Mouse (Mus musculus): ENCODE results near the gene Rtkn.
"Not testable (repeated sequence)": the region's sequence is repeated elsewhere in the genome, so short reads cannot be mapped to it uniquely, and the experiment has no call there.

Gene Rtkn

GRCm38 (mm10) chr6:83137576-83137950, 2.3 kb downstream of the Rtkn start:
- in situ Hi-C loops (cut with MseI, MboI): no loop called here

GRCm38 (mm10) chr6:83138056-83138455, 2.8 kb downstream of the Rtkn start:
- in situ Hi-C loops (cut with MseI, MboI): no loop called here

DNA sequence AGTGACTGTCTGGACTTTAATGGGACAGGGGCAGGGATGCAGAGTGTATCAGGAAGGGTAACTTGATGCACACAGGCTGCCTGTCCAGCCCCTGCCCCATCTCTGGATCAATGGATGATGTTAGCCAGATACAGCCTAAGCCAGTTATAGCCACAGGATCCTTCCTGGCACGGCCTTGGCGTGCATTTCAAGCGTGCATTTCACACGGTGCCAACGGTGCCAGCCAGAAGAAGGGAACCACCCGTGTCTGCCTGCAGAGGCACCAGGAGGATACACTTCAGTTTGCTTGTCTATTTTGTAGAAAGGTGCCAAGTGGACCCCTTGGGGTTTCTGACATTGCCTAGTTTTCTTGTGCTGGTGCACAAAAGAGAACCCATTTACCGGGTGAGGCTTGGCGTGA, 4.8 kb downstream of the Rtkn start:
- in situ Hi-C loops (cut with MseI, MboI): no loop called here

DNA sequence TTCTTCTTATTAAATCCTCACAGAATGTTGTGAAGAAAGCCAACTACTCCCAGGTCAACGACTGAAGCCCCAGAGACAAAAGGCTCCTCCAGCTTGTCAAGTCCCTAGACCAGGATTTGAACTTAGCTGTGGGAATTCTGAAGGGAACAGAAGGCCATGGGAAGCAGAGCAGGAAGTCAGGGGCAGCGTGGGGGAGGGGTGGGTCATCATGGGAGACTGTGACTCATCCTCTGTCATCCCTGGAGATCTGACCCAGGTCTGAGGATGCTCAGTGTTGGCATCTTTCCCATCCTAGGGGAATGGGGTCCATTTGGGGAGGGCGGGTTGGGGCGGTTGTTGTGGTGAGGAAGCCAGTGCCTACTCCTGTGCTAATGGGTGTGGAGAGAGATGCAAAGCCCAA, 6.4 kb downstream of the Rtkn start:
- in situ Hi-C loops (cut with MseI, MboI): no loop called here

GRCm38 (mm10) chr6:83142211-83142731, 7.0 kb downstream of the Rtkn start:
- in situ Hi-C loops (cut with MseI, MboI): no loop called here

DNA sequence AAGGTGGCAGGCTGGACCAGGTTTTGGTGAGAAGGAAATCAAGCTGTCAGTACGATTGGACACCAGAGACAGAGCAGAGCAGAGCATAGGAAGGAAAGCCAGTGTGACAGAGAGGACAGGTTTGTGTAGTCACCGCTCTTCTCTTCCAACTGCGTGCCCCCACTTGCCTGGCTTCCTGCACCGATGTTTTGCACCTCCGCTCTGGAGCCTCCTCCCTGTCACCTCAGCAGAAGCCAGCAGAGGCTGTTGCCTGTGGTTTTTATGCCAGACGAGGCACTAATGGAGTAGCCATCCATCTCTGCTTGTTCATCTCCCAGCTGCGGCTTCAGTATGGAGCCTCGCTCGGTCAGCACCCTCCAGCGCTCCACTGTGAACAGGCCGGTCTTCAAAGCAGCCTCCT, 7.6 kb downstream of the Rtkn start:
- in situ Hi-C loops (cut with MseI, MboI): no loop called here

- in situ Hi-C loops (cut with MseI, MboI): no loop called here
Measured at GRCm38 (mm10) chr6:83145209-83145608, 9.9 kb downstream of the Rtkn start.

DNA sequence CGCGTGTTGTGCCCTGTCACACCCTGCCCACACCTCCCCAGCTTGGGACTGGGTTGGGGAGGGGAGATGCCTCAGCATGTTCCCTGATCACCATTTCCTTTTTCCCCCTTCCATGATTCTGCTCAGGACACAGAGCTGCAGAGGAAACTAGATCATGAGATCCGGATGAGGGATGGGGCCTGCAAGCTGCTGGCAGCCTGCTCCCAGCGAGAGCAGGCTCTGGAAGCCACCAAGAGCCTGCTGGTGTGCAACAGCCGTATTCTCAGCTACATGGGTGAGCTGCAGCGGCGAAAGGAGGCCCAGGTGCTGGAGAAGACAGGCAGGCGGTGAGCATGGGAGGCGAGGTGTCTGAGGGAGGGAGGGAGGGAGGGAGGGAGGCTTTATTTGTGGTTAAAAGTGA, 10.5 kb downstream of the Rtkn start:
- in situ Hi-C loops (cut with MseI, MboI): no loop called here

DNA sequence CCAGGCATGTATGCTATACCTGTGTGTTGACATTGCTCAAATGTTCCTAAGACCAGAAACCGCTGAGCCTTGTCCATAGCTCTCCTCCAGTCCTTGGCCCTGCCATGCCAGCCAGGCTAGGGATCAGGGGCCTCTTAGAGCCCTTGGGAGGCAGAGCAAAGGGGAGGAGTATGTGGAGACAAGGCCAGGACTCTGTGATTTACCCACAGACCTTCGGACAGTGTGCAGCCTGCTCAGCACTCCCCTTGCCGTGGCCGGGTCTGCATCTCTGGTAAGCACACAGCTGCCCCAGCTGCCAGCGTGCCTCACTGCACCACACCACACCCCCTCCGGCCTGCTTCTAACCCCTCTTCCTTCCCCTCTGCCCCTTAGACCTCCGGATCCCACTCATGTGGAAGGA, 12.0 kb downstream of the Rtkn start:
- in situ Hi-C loops (cut with MseI, MboI): no loop called here

GRCm38 (mm10) chr6:83151721-83152120, 16.5 kb downstream of the Rtkn start:
- in situ Hi-C loops (cut with MseI, MboI): no loop called here

- in situ Hi-C loops (cut with MseI, MboI): no loop called here
Measured at GRCm38 (mm10) chr6:83153038-83153437, 17.8 kb downstream of the Rtkn start.

DNA sequence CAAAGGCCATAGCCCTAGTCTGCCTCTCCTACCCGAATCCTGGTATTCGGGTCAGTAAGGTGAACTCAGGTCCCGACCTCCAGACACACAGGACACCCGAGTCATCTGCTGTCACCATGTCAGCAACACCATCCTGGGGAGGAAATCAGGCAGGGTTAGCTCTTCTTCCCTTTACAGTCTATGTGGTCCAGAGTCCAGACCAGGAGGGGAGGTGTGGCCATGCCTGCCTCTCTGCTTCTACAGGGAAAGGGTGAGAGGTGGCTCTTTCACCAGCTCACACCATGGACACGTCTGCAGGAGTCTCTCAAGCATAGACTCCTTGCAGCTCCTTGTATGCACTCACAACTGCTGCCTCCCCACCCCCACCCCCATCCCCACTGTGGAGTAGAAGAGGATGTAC, 18.2 kb downstream of the Rtkn start:
- in situ Hi-C loops (cut with MseI, MboI): no loop called here

DNA sequence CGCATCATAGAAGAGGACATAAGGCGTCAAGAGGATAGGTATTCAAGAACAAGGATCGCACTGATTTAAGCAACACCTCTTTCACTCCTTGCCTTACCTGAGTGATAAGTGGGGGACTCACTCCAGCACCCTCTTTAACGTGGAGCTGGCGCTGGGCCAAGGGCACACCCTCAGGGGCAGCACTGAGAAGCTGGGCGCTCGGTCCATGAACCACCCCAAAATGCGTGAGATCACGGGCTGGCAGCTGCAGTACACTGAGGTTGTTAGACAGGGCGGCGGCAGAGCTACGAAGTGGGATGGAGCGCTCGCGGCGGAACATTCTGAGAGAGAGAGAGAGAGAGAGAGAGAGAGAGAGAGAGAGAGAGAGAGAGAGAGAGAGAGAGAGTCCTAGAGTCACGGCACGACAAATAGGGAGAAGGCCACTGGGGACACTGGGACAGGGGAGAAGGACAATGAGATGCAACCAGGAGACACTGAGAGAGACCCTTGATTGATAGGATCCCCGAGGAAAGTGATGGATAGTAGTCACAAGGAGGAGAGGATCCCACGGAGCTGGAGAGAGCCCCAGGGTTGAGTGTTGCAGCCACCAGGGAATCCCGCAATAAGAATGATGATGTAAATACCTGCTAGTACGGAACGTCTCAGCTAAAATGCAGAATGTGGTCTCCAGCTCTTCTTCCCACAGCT, 20.4 kb downstream of the Rtkn start:
- in situ Hi-C loops (cut with MseI, MboI): no loop called here

- in situ Hi-C loops (cut with MseI, MboI): no loop called here
Measured at GRCm38 (mm10) chr6:83156259-83156684, 21.0 kb downstream of the Rtkn start, which contains the start of the genes Wdr54 and 1700003E16Rik. TSS of gene Wdr54 (minus strand) at chr6:83156397. TSS of gene 1700003E16Rik (plus strand) at chr6:83156404.

GRCm38 (mm10) chr6:83159456-83159855, 24.2 kb downstream of the Rtkn start:
- in situ Hi-C loops (cut with MseI, MboI): not testable (repeated sequence)

DNA sequence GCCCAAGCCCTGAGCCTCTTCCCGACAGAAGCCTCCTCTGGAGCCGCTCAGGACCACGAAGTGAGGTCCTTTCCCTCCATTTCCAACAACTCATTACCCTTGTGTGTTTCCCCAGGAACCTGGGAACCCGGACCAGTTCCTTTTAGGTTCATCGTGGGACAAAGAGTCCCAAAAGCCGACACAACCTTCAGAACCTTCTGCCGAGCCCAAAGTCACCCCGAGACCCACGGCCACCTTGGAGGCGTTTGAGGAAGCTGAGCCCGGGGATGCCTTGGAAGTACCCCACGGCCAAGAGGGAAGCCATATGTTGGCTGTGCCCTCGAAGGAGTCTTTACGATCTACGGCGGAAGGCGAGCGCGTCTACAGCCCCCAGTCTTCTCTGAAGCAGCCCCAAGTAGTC, 26.2 kb downstream of the Rtkn start:
- in situ Hi-C loops (cut with MseI, MboI): loop anchor here in 1 of 2 experiments (10.0 kb wide), 1 partner anchor 167 kb away; no protein-coding TSS in a partner anchor

DNA sequence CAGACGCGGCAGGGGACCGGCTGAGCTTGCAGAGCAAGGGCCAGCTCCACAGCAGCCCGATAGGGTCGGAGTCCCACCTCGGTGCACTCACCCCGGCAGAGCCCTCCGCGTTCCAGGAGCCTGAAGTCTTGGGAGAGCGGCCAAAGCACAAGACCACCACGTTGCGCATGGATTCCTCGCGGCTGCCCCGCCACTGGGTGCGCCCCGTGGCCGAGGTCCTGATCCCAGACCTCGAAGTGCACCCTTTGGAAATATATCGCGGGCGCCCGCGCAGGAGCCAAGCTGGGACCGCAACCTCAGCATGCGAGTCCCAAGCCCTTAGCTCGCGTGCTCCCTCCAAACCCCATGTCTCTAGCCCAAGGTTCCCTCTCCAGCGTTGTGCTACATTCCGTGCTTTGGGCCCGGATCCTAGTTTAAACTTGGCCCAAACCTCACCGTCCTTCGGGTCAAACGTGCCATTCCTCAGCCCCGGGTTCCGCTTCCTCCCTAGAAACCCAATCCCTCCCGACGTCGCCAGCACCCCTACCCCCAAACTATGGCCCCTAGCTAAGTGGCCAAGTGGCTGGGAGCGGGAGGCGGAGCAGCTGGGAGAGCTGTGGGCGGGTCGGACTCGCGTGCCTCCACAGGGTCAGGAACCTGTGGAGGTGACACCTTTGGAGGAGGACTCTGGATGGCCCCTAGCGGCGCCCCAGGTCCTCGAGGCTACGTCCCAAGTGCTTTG, 26.8 kb downstream of the Rtkn start:
- in situ Hi-C loops (cut with MseI, MboI): loop anchor here in 1 of 2 experiments (10.0 kb wide), 1 partner anchor 167 kb away; no protein-coding TSS in a partner anchor

- in situ Hi-C loops (cut with MseI, MboI): loop anchor here in 1 of 2 experiments (10.0 kb wide), 1 partner anchor 168 kb away; no protein-coding TSS in a partner anchor
Measured at GRCm38 (mm10) chr6:83162701-83163100, 27.4 kb downstream of the Rtkn start.

DNA sequence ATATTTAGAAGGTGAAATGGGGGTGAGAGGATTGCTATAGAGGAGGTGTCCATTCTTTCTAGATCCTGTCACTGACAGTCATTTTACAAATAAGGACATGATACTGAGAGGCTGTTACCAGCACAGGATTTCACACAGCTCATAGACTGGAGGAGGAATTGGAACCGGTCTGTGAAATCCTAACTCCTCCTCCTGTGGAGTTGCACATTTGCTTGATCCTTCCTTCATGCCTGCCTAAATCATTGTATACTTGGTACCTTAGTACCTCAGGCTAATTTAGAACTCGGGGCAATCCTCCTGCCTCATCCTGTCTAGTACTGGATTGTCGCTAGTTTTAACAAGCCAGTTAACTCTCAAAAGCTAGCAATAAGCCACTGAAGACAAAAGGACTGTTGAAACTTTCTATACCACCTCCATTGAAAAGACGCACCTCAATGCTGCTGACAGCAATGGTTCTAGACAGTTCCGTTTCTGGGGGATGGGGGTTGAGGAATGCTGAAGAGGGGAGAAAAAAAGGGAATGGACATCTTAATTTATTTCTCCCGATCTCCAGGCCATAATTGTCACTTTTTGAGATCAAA, 29.9 kb downstream of the Rtkn start:
- in situ Hi-C loops (cut with MseI, MboI): loop anchor here (5.0 to 10.0 kb wide), 2 partner anchors 102 to 170 kb away; no protein-coding TSS in a partner anchor

DNA sequence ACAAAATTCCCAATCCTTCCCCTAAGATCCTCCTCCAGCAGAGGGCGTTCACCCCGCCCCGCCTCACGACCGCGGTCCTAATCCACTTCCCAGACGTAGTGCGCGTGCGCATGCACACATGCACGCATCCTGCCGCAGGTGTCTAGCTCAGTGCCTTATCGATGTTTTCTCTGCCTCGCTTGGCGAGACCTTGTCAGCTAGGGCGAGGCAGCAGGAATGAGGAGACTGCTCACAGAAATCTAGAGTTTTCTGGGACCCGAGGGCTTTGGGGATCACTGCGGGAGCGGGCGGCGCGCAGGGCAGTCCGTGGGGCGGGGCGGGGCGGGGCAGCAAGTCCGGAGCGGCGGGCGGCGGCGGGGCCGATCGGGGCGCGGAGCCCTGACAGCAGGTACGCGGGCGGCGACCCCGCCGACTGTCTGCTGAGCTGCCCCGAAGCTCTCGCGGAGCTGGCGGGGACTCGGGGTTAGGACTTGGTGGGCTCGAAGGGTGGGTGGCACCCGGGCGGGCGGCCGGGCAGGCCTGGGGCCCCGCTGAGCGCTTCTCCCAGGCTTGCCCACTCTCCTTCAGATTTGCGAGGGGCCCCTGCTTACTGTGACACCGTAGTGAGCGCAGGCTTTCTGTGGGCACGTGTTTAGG, 30.5 kb downstream of the Rtkn start, which contains the start of gene Dctn1:
Gene Dctn1 (plus strand): TSS at position 314 of the 636 bp plus-strand sequence.
- in situ Hi-C loops (cut with MseI, MboI): loop anchor here (5.0 to 10.0 kb wide), 2 partner anchors 102 to 171 kb away; no protein-coding TSS in a partner anchor

- in situ Hi-C loops (cut with MseI, MboI): loop anchor here (5.0 to 10.0 kb wide), 2 partner anchors 101 to 171 kb away; no protein-coding TSS in a partner anchor
Measured at GRCm38 (mm10) chr6:83166243-83166630, 31.0 kb downstream of the Rtkn start.
